Mouse (Mus musculus): ENCODE data around the gene Mrps6.

GRCm38 (mm10) chr16:92057852-92058643, at the start of gene Mrps6, which contains the start of the genes Gm49711 and Slc5a3:
- no peak for TF ChIP-seq CTCF (IDR thresholded peaks at IDR 0.05; ENCODE audit: control insufficient read depth, insufficient read depth, insufficient read length)
- TF ChIP-seq USF1 (IDR thresholded peaks at IDR 0.05; ENCODE audit: low read depth): no peak
- TF ChIP-seq MAX (IDR thresholded peaks at IDR 0.05): no peak
- no peak for TF ChIP-seq MYOD1 (IDR thresholded peaks at IDR 0.05; ENCODE audit: control insufficient read depth, insufficient read length, low read depth)
- TF ChIP-seq CEBPB (IDR thresholded peaks at IDR 0.05; ENCODE audit: low read depth): no peak
